Mouse (Mus musculus) left cerebral cortex, postnatal 4 days (tissue): ENCODE data around the gene Lyrm2. TPM values are rescaled to one million over a fixed set of nuclear protein-coding genes. Genes with fewer than 3 reads are reported as not detected.

ENCODE experiments used
- DNase-seq: peaks from one replicate; pipeline ENCODE4 v3.0.0-alpha.2; 2022
- intact Hi-C: fragments of 180-260 bp; cut with DNase I; formaldehyde crosslinking; loops from one replicate; pipeline ENCODE4 v1.15.1; 2025
- total RNA-seq, 2 experiments: library from RNA; stranded (reverse); gene quantifications; 2 replicates each; pipeline ENCODE4 v1.2.3; 2021

Gene Lyrm2
- total RNA-seq, 2 experiments from 2014 or later, result 40.7 to 44.0 TPM

- intact Hi-C loops, result no loop called here
- no peak for DNase-seq
Observed at GRCm38 (mm10) chr4:32838401-32838800, 38.3 kb downstream of the Lyrm2 start.

Other genes starting within 250 kb of the Lyrm2 start
- gene Gja10, start 197.5 kb upstream of the Lyrm2 start, total RNA-seq, result not detected
- gene Casp8ap2, start 184.8 kb upstream of the Lyrm2 start, total RNA-seq, result 10 to 100 TPM; 13.5 to 14.6 TPM
- gene Mdn1, start 143.1 kb upstream of the Lyrm2 start, total RNA-seq, result 10 to 100 TPM; 50.5 to 50.8 TPM
- 10 to 100 TPM; 29.7 to 32.8 TPM for gene Ankrd6, start 150.6 kb downstream of the Lyrm2 start, total RNA-seq
- gene Rragd, start 182.8 kb downstream of the Lyrm2 start, total RNA-seq, result 10 to 100 TPM; 53.9 to 59.9 TPM
- 100 to 1,000 TPM; 108 to 110 TPM for gene Ube2j1, start 231.2 kb downstream of the Lyrm2 start, total RNA-seq